Mouse (Mus musculus) megakaryocyte-erythroid progenitor cell, adult 5 weeks (primary cell): ENCODE results near the gene Tmem274. TPM values are rescaled to one million over a fixed set of nuclear protein-coding genes. Genes with fewer than 3 reads are reported as not detected.

ENCODE experiments used
- polyA plus RNA-seq: library from polyadenylated mRNA; stranded (reverse); fragments of >175 nt; gene quantifications from 2 replicates; pipeline ENCODE4 v1.2.3, GENCODE M21; 2012

Gene Tmem274
- not detected in 2 replicates for polyA plus RNA-seq

DNA sequence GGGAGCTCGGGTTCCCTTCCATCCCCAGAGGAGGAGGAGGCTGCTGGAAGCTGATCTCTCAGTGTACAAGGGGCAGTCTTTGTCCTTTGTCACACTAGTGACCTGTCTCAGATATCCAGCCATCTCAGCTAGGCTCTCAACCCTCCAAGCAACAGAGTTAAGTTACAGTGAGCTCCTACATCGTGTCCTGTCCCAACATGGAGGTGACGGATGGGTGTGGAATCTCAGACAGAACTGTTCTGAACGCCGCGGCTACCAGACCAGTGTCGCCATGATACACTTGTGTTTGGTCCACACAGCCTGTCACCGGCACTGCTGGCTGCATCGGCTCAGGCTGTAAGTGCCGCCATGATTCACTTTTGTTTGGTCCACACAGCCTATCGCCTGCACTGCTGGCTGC lies at the start of gene Tmem274:
TSS of gene Tmem274 (plus strand) at position 301 of the 400 bp plus-strand sequence.

GRCm38 (mm10) chr4:149454879-149455278 lies 22.3 kb upstream of the Tmem274 start, which contains the start of gene Rbp7:
TSS of gene Rbp7 (minus strand) at chr4:149454978.

DNA sequence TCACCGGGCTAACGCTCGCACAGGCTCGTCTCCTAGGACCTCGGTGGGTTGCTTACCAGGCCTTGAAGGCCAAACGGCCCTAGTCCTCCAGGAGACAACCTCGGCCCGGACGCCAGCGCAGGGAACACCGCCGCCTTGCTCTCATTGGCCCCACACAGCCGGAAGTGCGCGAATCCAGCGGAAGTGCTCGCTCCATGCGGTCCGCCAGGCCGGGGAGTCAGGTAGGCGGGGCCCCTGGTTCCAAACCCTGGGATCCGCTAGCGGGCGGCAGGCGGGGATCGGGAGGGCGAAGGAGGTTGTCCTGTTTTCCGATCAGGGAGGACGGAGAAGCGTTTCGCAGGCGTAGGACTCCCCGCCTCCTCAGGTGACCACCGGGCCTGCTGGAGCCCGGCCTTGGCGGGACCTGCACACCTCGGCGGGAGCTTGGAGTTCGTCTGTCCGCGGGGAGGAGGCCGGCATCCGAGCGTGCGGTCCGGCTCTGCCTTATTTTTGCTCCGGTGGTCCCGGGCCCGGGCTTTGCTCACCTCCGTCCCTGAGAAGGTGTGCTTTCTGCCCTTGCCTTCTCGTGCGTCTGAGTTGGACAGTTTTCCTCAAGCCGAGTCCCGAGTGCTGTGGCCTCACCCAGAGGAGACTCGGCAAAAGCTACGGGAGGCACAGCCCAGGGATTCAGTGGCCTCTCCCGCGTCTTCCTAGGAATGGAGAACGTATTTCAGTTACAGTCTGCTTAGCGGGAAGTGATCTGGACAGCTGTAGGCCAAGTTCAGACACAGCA lies 8.1 kb downstream of the Tmem274 start, which contains the start of the genes Nmnat1 and Lzic:
TSS of gene Nmnat1 (minus strand) at position 150 of the 772 bp plus-strand sequence.
TSS of gene Lzic (plus strand) at position 177 of the 772 bp plus-strand sequence.

DNA sequence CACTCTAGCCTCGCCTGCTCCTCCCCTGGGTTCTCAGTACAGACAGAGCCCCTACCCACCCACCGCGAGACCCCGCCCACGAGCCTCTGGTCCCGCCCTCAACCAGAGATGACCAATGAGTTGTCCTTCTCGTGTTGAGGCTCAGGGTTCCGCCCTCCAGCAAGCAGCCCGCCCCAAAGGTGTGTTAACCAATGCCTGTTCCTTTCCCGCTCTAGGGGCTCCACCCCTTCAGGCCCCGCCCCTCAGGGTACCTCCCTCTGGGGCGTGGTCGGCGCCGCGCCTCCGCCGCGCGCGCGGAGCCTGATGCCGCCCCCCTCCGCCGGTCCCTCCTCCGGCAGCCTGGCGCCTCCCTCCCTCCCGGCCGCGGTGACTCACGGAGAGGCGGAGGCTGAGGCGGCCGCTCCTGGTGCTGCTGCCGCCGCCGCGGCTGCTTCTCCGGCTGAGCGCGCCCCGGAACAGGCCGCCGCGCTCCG lies 40.7 kb downstream of the Tmem274 start, which contains the start of gene Ctnnbip1:
TSS of gene Ctnnbip1 (plus strand) at position 369 of the 473 bp plus-strand sequence.

Other genes starting within 250 kb of the Tmem274 start
- gene Kif1b, start 169.7 kb upstream of the Tmem274 start, polyA plus RNA-seq, result 1.5 and 1.8 TPM in 2 replicates
- gene Ube4b, start 50.6 kb upstream of the Tmem274 start, polyA plus RNA-seq, result 228 and 252 TPM in 2 replicates
- not detected in 2 replicates for gene Rbp7, start 22.4 kb upstream of the Tmem274 start, polyA plus RNA-seq
- 3.5 and 3.9 TPM in 2 replicates for gene Nmnat1, start 7.8 kb downstream of the Tmem274 start, polyA plus RNA-seq
- 13.9 and 16.5 TPM in 2 replicates for gene Lzic, start 7.9 kb downstream of the Tmem274 start, polyA plus RNA-seq
- 9.0 and 11.6 TPM in 2 replicates for gene Ctnnbip1, start 40.9 kb downstream of the Tmem274 start, polyA plus RNA-seq
- 14.2 and 22.6 TPM in 2 replicates for gene Clstn1, start 109.1 kb downstream of the Tmem274 start, polyA plus RNA-seq
- gene Pik3cd, start 225.2 kb downstream of the Tmem274 start, polyA plus RNA-seq, result 70.3 and 84.3 TPM in 2 replicates